Mouse (Mus musculus) layer of hippocampus, adult 2 months (tissue): ENCODE data around the gene Ctnnd1. TPM values are rescaled to one million over a fixed set of nuclear protein-coding genes. Genes with fewer than 3 reads are reported as not detected.

Source experiments
- DNase-seq, 2 experiments: peaks; one replicate each; pipeline ENCODE4 v3.0.0; 2022; ENCODE audit warnings: low spot score in 2 of 2
- H3K27ac ChIP-seq: fragments of 200-600 bp; 2 replicates; pipeline ENCODE4 v1.8.1; 2022
- H3K4me3 ChIP-seq: fragments of 200-600 bp; 2 replicates; pipeline ENCODE4 v1.8.1; 2022; ENCODE audit warnings: mild to moderate bottlenecking
- CTCF ChIP-seq: fragments of 200-600 bp; conservative IDR thresholded peaks from 2 replicates; pipeline ENCODE4 v1.8.1; 2022; ENCODE audit warnings: antibody characterized with exemption, mild to moderate bottlenecking, moderate library complexity
- total RNA-seq, 2 experiments: library from RNA; stranded (reverse); gene quantifications; 2 replicates each; pipeline ENCODE4 v1.2.3; 2021

Ctnnd1 gene
- total RNA-seq, 2 experiments from 2014 or later: 43.3 to 52.9 TPM

GRCm38 (mm10) chr2:84551390-84552100 is 99.0 kb downstream of the Ctnnd1 start:
- no peak for DNase-seq
- no peak overlapping the region for H3K27ac ChIP-seq
- no peak overlapping the region for H3K4me3 ChIP-seq
- no peak for TF ChIP-seq CTCF

Other genes with a start within 250 kb of the Ctnnd1 start
- gene Calcrl, start 225.4 kb downstream of the Ctnnd1 start, total RNA-seq: 1 to 10 TPM; 8.0 to 8.5 TPM
- gene Tfpi, start 174.0 kb downstream of the Ctnnd1 start, total RNA-seq: 1 to 10 TPM; 3.6 TPM
- gene Btbd18, start 8.3 kb upstream of the Ctnnd1 start, total RNA-seq: not detected
- 10 to 100 TPM; 21.7 to 26.3 TPM for gene Selenoh, start 20.0 kb upstream of the Ctnnd1 start, total RNA-seq
- 1 to 10 TPM; 3.3 to 9.9 TPM for gene Gm28635, start 27.3 kb upstream of the Ctnnd1 start, total RNA-seq
- gene Med19, start 27.6 kb upstream of the Ctnnd1 start, total RNA-seq: 10 to 100 TPM; 31.4 to 31.8 TPM
- gene Tmx2, start 28.4 kb upstream of the Ctnnd1 start, total RNA-seq: 100 to 1,000 TPM; 231 to 240 TPM
- gene Zdhhc5, start 64.4 kb upstream of the Ctnnd1 start, total RNA-seq: 10 to 100 TPM; 37.4 to 38.1 TPM
- 1 to 10 TPM; 8.1 to 8.8 TPM for gene Clp1, start 76.6 kb upstream of the Ctnnd1 start, total RNA-seq
- gene Ypel4, start 83.3 kb upstream of the Ctnnd1 start, total RNA-seq: 10 to 100 TPM; 90.0 to 93.4 TPM
- 1 to 10 TPM; 1.6 to 2.5 TPM for gene Gm19426, start 92.9 kb upstream of the Ctnnd1 start, total RNA-seq
- gene Serping1, start 124.7 kb upstream of the Ctnnd1 start, total RNA-seq: 1 to 10 TPM; 7.4 to 8.4 TPM
- 1 to 10 TPM; 6.0 to 6.1 TPM for gene Ube2l6, start 148.1 kb upstream of the Ctnnd1 start, total RNA-seq
- not detected for gene Smtnl1, start 171.9 kb upstream of the Ctnnd1 start, total RNA-seq
- gene Timm10, start 176.2 kb upstream of the Ctnnd1 start, total RNA-seq: 10 to 100 TPM; 48.7 to 57.5 TPM
- under 1 TPM; 0.27 to 0.79 TPM for gene Slc43a1, start 188.1 kb upstream of the Ctnnd1 start, total RNA-seq
- 10 to 100 TPM; 85.9 to 88.8 TPM for gene Rtn4rl2, start 235.9 kb upstream of the Ctnnd1 start, total RNA-seq